Mouse (Mus musculus): Measurements from ENCODE around the gene Coch.
A peak's percentile ranks its signal among the peaks of the same experiment; 100 is the strongest.
"Not testable (repeated sequence)": the region's sequence is repeated elsewhere in the genome, so short reads cannot be mapped to it uniquely, and the experiment has no call there.

Coch gene

GRCm38 (mm10) chr12:51641871-51642270 is 48.7 kb downstream of the Coch start:
- DNase-seq (ENCODE audit: low read depth, low spot score), result peak; percentile 41

GRCm38 (mm10) chr12:51649401-51649800 is 56.3 kb downstream of the Coch start:
- not testable (repeated sequence) for DNase-seq (ENCODE audit: low read depth, low spot score)

Data from c-Kit-negative CD71-positive TER-119-positive erythroid progenitor cells, embryonic 14.5 days (primary cell).